Mouse (Mus musculus): ENCODE data around the gene Gtpbp2.
A peak's percentile ranks its signal among the peaks of the same experiment; 100 is the strongest.

The Gtpbp2 gene

DNA sequence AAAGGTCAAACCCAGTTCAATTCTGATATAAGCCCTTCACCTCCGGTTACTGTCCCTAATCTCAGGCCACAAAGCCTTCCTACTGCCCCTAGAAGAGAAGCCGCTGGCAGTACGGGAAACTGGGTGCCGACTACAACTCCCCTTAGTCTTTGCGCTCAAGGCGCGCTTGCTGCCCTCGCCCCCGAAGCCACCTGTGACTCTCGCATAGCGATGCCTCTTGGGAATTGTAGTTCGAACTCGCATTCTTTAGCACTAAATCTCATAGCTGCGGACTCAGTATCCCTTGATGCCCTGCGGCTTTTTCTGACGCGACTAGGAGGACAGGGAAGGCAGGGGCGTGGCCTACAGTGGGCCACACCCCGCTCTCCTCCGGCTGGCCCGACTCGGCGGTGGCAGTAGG is at the start of gene Gtpbp2:
TSS of gene Gtpbp2 (plus strand) at position 347 of the 400 bp plus-strand sequence.
- DNase-seq = peak; percentile 96

GRCm38 (mm10) chr17:46115489-46115888 is 45.3 kb upstream of the Gtpbp2 start:
- no peak for DNase-seq

- no peak for DNase-seq
Observed at GRCm38 (mm10) chr17:46116138-46116537, 44.7 kb upstream of the Gtpbp2 start.

GRCm38 (mm10) chr17:46116881-46117280 is 44.0 kb upstream of the Gtpbp2 start:
- no peak for DNase-seq

DNA sequence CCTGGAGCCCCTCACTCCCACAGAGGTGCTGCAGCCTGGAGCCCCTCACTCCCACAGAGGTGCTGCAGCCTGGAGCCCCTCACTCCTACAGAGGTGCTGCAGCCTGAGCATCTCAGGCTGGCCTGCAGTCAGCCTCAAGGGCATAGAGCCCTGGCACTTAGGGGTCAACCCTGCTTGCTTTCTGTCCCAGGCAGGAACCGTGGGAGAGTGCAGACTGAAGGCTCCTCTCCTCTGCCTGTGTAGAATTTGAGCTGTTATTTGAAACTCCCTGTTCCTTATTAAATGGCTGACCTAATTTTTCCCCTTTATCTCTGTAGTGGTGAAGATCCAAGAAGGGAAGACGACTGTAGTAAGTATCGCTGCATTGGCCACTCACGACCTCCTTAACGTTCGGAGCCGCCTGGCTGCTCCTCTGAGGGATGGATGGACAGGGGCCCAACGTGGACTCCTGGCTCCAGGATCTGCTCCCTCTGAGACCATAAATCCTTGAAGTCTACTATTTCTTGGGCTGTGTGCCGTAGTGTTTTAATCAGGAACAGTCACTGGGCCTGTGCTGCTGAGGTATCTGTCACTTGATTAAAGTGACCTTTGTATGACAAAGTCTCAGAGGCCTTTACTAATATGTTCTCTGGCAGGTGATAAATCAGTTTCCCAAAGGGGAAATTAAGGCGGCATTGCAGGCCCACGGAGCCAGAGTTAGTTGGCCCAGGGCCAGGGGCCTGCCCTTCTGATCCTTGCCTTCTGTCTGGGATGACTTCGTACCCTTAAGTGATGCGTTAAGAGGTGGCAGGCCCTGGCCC is 43.0 kb upstream of the Gtpbp2 start:
- DNase-seq = no peak

- no peak for DNase-seq
Observed at GRCm38 (mm10) chr17:46118423-46118850, 42.4 kb upstream of the Gtpbp2 start.

GRCm38 (mm10) chr17:46119641-46120040 is 41.2 kb upstream of the Gtpbp2 start:
- DNase-seq = no peak

DNA sequence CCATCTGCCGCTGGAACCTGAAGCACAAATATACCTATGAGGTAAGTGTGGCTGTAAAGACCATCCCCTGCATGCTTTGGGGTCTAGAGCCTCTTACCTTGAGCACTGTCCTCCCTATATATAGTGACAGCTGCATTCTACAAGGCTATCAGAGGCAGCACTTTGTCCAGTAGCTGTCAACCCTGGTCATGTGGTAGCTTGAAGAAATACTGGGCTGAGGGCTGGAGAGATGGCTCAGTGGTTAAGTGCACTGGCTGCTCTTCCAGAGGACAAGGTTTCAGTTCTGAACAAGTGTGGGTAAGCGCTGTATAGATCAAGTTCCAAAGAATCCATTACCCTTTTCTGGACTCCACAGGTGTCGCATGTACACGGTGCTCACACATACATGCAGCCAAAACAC is 38.0 kb upstream of the Gtpbp2 start:
- DNase-seq = no peak

GRCm38 (mm10) chr17:46123285-46123684 is 37.5 kb upstream of the Gtpbp2 start:
- DNase-seq = no peak

DNA sequence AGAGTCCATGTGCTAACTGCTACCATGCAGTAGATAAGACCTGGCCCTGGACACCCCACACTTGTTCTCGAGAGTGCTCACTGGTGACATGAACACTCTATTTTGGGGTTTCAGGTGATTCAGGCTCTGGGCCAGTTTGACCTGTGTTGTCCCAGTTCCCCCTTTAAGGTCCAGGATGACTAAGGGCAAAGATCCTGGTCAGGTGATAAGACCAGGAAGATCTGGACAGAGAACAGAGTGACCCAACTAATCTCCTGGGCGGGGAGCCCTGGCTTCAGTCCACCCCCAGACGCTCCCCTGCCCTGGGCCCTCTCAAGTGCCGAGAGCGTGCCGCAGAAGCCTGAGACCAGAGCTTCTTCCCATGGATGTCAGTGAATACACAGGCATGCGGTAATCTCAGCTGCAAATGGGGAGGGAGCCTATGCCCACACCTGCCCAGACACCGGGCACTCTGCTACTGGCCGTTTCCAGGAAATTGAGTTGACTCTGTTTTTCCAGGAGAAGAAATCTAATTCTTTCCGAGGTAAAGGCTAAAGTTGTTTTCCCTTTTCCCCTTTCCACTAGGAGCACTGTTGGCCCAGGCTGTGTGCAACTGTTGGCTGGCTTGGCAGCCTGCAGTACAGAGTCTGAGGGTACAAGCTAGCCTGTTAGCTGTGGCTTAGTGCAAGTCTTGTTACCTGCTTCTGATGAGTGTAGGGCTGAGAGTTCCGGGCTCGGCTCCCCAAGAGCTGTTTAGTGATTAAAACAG is 36.7 kb upstream of the Gtpbp2 start:
- no peak for DNase-seq

GRCm38 (mm10) chr17:46126608-46127007 is 34.2 kb upstream of the Gtpbp2 start:
- DNase-seq = no peak

DNA sequence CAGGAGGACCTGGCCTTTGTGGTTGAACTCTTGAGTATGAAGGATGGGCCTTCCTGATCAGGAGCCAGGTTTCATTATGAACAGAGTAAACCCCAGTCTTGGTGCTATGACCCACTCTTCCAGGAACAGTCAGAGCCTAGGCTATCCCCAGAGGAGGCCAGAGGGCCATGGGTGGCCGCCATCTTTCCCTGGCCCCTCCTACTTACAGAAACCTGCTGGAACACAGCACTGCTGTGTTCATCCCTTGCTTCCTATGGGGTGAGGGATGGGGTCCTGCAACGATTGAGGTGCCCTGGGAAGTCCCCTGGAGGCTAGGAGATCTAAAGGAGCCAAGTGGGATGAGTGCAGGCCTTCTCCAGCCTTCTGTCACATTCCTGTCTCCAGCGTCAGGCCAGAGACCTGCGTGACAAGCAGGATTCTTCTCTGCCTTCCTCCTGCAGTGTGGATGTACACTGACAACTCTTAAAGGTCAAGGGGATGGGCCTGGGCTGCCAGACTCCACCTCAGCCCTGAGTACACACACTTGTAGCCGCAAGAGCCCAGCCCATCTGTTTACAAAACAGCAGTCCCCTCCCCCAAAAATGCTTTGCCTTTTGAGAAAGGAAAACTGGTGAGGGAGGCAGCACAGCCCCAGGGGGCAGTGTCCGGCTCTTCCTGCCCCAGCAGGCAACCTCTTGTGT is 32.9 kb upstream of the Gtpbp2 start:
- DNase-seq = no peak

GRCm38 (mm10) chr17:46129741-46130498 is 30.9 kb upstream of the Gtpbp2 start:
- no peak for DNase-seq

- DNase-seq = peak; percentile 71
Observed at GRCm38 (mm10) chr17:46132058-46132718, 28.6 kb upstream of the Gtpbp2 start.

DNA sequence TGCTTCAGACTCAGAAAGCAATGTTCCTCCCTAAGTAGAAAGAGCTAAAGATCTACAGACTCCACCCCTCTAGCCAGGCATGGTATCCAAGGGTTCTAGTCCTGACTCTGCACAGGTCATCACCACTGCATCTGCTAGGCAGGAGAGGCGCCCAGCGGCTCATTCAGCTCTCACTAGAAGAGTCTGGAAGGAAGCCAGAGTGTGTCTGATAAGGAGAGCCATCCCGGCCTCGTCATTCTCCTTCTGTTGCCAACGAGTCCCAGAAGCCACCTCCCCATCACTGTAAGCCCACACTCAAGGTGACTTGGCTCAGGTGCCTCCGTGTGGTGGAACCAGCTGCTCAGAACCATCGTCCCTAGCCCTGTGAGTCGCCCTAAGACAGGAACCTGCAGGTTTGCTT is 28.0 kb upstream of the Gtpbp2 start:
- DNase-seq = no peak

- DNase-seq = no peak
Observed at GRCm38 (mm10) chr17:46138563-46139236, 22.1 kb upstream of the Gtpbp2 start.

GRCm38 (mm10) chr17:46139872-46140271 is 21.0 kb upstream of the Gtpbp2 start:
- no peak for DNase-seq

GRCm38 (mm10) chr17:46143578-46144423 is 17.0 kb upstream of the Gtpbp2 start, which contains the start of gene Rsph9:
Gene Rsph9 (minus strand): TSS chr17:46144216.
- no peak for DNase-seq

DNA sequence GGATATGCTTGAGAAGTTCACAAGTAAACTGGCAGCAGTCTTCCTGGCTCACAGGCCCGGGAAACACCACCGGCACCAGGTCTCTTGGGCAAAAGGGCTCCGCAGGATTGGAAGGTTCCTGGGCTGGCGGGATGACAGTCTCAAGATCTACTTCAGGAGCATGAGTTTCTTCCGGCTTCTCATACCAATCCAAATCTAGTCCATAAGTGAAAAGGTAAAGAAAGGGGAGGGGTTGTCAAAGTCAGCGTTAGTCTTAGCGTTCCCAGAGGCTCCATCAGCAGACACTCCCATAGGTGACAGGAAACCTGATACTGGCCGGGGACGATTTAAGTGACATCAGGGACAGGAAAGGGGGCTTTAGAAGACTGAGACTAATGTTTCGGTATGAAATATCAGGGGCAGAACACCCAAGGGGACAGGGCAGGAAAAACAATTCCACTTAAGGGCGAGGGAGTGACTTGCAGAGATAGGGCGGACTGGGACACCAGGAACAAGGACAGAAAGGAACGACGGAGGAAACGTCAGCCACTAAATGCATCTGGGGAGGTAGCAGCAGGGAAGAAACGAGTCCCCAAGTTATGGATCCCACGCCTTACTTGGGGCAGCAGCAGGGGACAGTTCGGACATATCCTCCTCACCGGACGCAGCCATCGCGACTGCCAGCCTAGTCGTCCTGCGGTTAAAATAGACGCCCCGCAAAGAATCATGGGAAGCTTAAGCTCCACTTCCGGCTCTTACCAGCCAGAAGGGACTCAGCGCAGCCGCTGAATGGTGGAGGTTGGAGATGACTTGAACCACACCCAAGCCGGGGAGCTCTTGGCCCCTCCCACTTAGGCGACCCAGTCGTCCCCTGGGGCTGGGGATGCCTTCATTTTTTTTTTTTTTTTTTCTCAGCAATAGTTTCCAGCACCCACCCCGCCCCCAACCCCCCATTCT is 7.7 kb upstream of the Gtpbp2 start, which contains the start of gene Mad2l1bp:
TSS of gene Mad2l1bp (minus strand) at position 707 of the 936 bp plus-strand sequence.
- peak; percentile 76 for DNase-seq
